Mouse (Mus musculus) adrenal gland (tissue): ENCODE results near the gene 1300017J02Rik.
"Not testable (repeated sequence)": the region's sequence is repeated elsewhere in the genome, so short reads cannot be mapped to it uniquely, and the experiment has no call there.

ENCODE experiments used
- intact Hi-C: fragments of 180-260 bp; cut with DNase I; formaldehyde crosslinking; loops from one replicate; pipeline ENCODE4 v1.15.1; 2025
- long read RNA-seq, 2 experiments: library from polyadenylated mRNA; unstranded; transcript quantifications; one replicate each; pipeline ENCODE4 v2.0.0; 2020; ENCODE audit warnings: borderline replicate concordance in 1 of 2; ENCODE audit not compliant: insufficient replicate concordance in 1 of 2

Gene 1300017J02Rik
- long read RNA-seq, experiment 1: 0 reads
- long read RNA-seq, experiment 2, partial matches to known transcripts: 0 of 1 reads
- long read RNA-seq, experiment 2, other reads (novel, unspliced or antisense): 1 of 1 reads

DNA sequence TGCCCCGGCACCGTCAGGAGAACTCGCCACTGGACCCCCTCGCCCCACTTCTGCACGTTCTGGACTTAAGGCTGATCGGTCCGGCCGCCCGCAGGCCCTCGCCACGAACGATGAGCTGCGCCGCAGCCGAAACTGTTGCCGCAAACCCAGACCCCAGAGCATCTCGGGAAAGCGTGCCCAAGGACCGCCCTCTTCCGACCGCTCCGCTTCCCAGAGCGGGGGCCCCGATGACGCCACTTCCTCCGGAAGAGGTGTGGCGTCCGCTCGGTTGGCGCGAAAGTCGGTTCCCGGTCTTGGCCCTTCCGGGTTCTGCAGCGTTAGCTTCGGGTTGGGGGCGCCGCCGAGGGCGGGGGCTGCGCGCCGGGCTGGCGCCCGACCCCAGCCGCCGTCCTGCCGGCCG lies at the start of gene 1300017J02Rik, which contains the start of gene Topbp1:
Gene 1300017J02Rik (minus strand): TSS at position 156 of the 400 bp plus-strand sequence.
Gene Topbp1 (plus strand): TSS at position 289 of the 400 bp plus-strand sequence.
- intact Hi-C loops: loop anchor here (5.0 kb wide), 2 partner anchors 98 to 213 kb away; no protein-coding TSS in a partner anchor

DNA sequence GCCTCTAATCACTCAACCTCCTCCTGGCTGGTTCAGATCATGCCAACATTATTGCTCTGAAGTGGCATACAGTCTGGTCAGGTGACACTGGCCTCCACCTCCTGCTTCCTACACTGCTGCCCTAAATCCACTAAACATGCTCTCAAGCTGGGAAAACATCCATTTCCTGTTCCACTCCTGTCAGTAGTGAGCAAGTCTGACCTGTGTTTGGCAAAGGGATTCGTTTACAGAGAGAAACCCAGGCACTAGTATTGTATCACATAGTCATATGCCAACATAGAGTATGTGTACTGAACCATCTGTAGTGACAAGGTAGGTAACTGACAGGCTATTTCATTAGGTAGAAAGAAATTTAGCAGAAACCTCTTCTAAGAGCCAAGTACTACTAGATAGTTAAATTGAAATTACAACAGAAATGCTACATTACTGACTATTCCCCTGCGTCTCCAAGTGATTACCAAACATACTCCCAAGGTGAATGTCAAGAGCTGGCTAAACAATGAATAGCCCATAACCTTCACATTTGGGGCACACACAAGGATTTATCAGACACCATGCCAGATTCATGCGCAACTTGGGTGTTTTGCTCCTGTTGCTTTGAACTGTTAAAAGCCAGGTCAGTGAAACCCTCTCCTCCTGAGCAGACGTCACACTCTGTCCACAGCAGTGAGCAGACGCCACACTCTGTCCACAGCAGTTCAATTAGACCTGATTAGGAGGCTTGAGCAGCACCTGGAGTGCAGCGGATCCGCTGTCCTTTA lies 48.8 kb upstream of the 1300017J02Rik start:
- intact Hi-C loops: not testable (repeated sequence)

DNA sequence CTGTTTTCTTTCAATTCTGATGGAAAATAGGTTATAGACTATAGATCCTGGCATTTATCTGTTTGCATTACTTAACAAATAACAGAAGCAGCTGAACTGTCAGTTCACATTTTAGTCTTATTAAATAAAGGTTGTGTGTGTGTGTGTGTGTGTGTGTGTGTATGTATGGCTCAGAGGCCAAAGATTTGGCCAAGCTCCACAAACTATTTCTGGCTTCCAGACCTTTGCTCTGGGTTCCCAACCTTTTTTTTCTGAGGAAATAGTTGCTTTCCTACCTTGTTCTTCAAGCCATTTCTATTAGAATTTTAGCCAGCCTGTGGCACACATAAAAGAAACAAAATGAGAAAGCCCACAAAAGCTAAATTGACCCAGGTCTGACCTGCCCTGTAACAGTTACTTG lies 43.9 kb upstream of the 1300017J02Rik start:
- intact Hi-C loops: no loop called here

DNA sequence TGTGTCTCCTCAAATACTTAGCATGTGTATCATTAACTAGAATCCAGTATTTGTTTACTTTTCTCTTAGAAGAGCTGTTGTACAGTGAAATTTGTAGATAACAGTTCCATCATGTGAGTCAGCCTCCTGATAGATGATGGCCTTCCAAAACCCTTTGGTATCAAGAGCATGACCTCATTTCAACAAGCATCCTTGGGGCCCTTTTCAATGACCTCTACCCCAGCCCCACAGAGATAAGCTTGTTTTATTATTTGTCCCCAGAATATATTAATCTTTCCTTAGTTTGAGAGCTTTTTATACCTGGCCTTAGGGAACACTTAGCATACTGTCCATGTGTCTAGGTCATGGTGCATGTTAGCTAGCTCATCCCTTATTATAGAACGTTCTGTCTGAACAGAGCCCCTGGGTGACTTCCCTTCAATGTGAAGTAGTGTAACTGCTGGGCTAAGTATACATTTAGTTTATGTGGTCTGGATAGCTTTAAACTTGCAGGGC lies 43.2 kb upstream of the 1300017J02Rik start:
- intact Hi-C loops: no loop called here

DNA sequence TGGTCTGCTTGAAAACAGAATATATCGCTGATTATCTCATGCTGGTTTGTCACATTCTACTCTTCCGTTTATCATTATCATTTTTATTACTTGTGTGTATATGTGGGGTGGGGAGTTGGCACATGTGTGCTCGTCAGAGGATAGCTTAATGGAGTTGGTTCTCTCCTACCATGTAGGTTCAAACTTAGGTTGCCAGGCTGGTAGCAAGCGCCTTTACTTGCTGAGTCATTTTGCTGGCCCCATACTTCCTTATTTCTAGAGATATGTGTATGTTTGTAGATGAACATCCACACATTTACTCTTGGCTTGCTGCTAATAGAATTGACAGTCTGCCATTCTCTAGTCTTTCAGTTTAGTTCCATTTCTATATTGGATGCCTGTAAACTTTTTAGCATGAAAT lies 42.2 kb upstream of the 1300017J02Rik start:
- intact Hi-C loops: no loop called here

DNA sequence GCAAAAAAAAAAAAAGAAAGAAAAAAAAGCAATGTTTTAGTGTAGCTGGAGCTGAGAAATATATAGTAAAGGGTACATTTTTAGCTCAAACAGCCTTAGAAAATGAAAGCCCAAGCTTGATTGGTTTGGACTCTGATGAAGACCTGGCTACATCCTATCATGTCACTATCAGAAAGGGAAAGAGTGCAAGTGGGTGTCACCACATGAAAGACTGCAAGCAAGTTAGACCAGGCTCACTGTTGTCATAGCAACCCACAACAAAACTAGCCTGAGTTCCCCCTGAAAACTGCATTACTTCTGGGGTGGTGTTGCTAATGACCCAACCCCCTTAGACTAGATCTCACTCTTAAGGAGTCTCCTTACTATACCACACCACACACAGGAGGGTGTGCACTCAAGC lies 32.0 kb upstream of the 1300017J02Rik start:
- intact Hi-C loops: no loop called here

DNA sequence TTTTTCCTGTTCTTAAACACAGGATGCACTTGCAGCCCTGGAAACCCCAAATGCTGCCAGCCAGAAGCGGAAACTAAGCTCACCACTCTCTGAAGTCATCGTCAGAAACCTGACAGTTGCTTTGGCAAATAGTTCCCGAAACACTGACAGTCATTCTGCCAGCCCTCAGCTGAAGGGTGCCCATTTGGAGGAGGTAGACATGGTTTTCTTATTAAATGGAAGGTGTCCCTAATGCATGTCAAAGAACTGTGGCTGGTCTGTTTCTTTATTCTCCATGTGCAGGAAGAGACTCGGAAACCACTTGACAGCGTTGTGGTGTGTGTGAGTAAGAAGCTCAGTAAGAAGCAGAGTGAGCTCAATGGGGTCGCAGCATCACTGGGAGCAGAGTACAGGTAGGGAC lies 27.8 kb upstream of the 1300017J02Rik start:
- intact Hi-C loops: no loop called here

DNA sequence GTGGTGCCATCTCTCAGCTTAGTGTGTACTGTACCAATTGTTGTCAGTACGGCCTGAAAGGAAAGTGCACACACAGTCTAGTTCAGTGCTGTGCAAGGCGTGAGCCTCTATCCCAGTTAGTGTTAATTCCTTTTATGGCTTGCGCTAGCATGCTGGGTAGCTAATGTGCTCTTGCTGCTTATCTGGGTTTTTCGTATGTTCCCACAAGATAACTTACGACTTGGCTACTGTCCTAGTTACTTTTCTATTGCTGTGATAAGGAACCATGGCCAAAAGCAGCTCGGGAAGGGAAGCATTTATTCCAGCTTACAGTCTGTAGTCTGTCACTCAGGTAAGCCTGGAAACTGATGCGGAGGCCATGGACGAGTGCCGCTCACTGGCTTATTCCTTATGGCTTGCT lies 21.6 kb upstream of the 1300017J02Rik start:
- intact Hi-C loops: no loop called here

DNA sequence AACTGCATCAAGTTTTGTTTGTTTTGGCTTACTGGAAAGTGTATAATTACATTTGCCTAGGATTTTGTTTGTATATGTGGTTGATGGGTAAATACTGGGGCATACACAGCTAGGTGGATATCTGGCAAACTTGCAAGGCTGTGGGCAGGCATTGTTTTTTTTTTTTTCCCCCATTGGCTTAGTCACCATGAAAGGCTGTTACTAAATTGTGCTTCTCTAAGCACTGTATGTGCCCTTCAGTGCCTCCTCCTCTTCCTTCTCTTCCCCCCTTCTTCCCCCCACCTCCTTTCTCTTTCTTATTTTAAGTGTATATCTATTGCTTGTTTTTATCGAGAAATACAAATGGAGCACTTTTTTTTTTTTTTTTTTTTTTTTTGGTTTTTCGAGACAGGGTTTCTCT lies 19.8 kb upstream of the 1300017J02Rik start:
- intact Hi-C loops: loop anchor here (5.0 kb wide), 1 partner anchor 648 kb away; no protein-coding TSS in a partner anchor

DNA sequence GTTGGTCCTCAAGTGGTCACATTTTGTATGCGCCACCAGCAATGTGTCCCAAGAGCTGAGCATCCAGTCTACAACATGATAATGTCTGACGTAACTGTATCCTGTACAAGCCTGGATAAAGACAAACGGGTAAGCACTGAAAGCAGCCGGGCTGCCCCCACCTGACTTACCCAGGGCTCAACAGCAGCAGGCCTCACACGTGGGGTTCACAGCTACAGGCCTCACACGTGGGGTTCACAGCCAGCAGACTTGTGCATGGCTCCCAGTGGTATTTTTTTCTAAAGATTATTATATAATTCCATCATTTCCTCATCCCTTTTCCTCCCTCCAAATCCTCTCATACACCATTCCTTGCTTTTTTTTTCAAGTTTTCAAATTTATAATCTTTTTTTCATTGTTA lies 5.0 kb upstream of the 1300017J02Rik start:
- intact Hi-C loops: no loop called here

DNA sequence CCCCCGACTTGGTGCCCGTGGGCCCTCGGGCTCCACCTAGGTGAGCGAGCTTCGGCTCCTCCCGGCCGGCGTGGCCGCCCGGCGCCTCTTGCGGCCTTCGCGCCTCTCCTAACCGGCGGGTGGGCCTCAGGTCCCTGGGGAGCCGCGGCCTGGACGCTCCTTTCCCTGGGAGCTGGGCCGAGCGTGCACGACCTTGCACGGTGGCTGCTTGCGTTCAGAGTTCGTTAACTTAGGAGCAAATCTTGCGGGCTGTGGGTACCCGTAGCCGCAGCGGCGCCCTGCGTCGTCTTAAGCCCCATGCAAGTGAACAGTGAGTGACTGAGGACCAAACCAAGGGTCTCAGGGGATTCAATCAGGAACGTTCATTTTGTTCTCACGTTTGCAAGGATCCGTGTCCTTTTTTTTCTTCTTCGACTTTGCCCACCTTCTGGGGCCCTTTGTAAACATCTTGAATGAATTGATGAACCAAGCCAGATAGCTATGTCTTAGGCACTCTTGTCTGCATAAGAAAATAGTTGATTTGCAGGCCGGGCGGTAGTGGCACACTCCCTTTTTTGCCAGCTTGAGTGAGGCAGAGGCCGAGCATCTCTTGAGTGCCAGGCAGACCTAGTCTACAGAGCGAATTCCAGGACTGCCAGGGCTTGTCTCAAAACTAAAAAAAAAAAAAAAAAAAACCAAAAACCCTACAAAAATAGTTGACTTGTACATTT lies 605 bp upstream of the 1300017J02Rik start:
- intact Hi-C loops: no loop called here

DNA sequence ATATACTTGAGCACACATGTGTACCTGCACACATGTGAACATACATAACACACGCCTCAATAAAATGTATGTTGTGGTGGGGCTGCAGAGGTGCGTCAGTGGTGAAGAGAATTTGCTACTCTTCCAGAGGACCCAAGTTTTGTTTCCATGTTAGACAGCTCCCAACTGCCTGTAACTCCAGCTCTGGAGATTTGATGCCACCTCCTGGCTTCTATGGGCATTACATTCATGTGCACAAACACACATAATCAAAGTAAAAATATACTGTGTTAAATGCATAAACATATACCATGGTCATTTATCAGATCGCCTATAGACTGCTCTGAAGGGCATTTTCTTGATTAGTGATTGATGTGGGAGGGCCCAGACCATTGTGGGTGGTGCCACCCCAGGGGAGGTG lies 2.2 kb downstream of the 1300017J02Rik start:
- intact Hi-C loops: loop anchor here (1.0 to 5.0 kb wide), 3 partner anchors 77 to 210 kb away; no protein-coding TSS in a partner anchor

DNA sequence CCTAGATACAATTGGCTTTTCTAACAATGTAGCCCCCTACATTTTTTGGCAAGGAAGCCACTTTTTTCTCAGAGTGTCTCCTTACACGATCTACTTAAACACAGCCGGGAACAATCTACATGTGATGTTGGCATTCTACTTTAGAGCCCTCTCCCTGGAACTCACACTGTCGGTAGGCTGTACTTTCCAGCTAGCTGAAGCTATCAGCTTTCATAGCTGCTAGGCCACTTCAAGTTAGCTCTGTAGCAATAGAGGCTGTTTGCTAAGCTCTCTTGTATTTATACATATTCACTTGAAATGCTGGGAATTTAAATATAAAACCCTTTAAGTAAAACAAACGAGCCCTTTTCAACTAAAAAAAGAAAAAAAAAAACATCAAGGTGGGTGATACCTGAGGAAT lies 2.6 kb downstream of the 1300017J02Rik start:
- intact Hi-C loops: loop anchor here (1.0 to 5.0 kb wide), 3 partner anchors 77 to 210 kb away; no protein-coding TSS in a partner anchor

DNA sequence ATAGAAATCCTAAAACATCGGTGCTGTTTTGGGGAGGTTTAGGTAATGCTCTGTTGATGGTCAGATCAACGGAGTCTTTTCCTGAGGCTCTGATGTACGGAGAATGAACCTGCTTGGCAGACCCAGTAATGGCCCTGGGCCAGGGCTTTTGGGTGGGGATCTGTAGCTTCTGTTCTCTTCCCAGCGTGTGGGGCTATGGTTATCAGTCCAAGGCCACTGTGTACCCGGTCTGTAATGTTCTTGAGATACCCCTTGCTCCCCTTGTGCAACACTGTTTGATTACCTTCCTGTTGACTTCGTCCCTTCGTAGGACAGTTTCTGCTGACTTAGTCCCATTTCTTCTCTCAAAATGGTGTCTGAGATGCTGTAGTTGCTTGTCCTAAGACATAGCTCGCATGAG lies 3.8 kb downstream of the 1300017J02Rik start:
- intact Hi-C loops: loop anchor here (5.0 kb wide), 2 partner anchors 94 to 209 kb away; no protein-coding TSS in a partner anchor

DNA sequence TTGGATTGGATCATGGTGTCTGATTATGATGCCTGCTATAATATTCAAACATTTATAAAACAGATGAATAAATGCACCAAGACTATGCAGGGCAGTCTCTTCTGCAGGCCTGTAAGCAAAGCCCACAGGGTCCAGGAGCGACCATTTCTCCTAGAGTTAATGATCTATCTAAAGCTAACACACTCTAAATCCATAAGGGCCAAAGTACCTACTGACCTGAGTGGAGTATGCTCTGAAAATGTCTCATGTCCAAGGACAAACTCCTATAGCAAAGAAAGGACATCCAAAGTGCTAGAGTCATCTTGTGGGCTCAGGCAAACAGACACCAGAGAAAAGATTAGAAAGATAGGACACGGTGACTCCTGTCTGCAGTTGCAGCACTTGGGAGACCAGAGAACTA lies 10.4 kb downstream of the 1300017J02Rik start:
- intact Hi-C loops: no loop called here

DNA sequence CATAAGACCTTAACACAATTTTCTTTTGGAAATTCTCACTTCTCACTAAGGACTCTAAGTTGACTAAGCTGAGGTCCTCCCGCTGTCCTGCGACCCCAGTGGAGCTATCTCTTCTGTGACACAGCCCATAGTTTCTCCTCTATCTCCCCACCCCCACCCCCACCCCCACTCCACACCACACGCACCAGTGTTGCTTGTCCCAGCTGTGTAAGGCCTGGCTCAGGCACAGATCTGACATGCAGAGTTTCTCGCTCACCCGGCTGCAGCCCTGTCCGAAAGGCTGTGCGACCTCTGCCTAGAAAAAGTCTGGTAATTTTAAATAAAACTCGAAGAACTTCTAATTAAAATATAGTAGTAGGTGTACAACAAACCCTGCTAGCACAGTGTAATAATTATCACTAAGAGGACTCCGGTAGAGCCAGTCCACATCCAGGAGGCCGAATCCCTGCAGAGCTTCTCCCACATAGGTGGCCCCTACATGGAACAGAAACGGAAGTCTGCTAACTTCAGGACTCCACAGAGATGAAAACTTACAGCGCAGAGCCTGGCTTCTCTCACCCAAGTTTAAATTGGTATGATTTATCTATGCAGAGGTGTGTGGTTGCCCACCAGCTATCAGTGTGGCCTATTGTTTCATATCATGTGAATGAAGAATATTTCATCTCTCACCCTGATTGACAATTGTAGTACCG lies 16.2 kb downstream of the 1300017J02Rik start:
- intact Hi-C loops: no loop called here

DNA sequence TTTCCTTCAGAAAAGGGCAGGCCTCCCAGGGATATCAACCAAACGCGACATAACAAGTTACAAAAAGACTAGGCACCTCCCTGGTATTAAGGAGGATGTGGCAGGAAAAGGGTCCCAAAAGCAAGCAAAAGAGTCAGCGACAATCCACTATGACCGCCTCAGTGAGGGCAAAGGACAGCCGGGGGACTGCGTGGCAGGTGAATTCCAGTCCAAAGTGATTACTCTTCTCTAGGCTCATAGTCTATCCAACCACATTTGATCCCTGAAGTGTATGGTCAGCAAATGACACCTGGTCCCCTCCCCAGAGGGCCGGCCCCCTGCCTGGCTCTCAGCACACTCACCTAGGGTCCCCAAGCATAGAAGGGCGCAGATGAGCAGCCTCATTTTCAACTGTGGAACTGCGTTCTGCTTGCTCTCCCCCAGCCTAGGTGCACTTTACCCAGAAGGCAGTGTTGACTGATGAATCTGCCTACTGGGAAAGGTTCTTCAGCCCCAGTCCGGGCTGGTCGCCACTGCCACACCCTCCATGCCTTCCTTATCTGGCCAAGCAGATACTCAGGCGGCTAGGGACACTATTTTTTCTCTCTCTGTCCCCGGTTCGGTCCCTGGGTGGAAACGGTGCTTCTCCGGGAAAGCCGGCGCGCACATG lies 16.9 kb downstream of the 1300017J02Rik start:
- intact Hi-C loops: no loop called here

DNA sequence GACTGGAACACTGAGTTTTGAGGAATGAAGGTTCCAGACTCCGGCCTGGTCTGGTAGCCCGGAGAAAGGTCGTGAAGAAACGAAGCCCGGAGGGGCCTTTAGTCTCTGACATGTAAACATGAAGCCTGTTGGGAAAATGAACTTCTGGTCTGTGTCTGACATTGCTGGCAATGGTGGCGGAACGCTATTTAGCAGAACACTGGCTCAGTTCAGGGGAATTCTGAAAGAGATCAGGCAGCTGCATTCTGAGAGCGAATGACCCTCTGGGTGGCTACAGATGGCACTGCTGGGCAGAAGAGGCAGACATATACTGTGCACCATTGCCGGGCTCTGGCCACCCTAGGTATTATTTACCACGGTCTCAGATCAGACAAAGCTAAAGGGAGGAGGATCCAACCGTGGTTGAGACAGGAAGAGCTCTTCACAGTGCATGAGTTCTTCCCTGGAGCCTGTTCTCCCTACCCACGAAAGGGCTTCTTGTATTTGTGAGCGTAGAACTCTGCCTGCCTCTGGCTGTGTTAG lies 17.9 kb downstream of the 1300017J02Rik start:
- intact Hi-C loops: no loop called here

DNA sequence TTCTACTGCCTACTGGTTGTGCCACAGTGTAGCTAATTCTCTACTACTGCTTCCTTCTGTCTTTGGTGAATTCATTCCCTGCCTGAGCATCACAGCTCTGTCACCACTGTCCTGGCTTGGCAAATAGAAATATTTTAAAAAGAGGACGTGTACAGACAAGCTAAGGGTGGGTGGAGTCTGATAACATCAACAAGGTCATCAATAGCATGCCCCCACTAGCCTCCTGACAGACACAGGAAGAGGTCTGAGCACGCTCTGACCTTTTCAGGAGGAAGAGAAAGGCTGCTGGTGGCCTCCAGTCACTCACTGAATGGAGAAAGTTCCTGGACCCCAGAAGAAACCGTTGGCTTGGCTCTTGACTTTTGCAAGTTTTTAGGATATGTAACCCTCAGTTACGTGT lies 18.5 kb downstream of the 1300017J02Rik start:
- intact Hi-C loops: no loop called here

DNA sequence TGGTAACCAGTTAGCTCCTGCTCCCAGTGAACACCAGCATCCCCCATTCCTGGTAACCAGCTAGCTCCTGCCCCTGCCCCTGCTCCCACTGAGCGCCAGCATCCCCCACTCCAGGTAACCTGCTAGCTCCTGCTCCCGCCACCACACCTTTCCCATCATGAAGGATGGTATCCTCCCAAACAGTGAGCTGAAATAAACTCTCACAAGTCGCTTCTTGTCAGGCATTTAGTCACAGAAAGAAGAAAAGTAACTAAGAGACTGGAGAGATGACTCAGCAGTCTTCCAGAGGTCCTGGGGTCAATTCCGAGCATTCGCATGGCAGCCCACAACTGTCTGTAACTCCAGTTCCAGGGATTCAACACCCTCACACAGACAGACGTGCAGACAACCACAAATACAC lies 28.0 kb downstream of the 1300017J02Rik start:
- intact Hi-C loops: no loop called here

DNA sequence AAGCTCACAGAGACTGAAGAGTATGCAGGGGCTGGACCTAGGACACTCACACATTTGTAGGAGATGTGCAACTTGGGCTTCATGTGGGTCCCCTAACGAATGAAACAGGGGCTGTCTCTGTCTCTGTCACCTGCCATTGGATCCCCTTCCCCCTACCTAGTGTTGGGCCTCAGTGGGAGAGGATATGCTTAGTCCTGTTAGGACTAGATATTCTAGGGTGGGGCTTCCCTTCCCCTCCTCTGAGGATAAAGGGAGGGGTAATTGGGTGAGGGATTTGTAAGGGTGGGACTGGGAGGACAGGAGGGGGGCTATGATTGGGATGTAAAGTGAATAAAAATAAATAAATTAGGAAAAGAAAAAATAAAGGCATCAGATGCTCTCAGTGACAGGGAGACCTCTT lies 29.2 kb downstream of the 1300017J02Rik start:
- intact Hi-C loops: no loop called here
